Mouse (Mus musculus) CD4-positive, CD25-positive, alpha-beta regulatory T cell (primary cell): ENCODE data around the gene Prdm1. TPM values are rescaled to one million over a fixed set of nuclear protein-coding genes. Genes with fewer than 3 reads are reported as not detected.

Experiments
- polyA plus RNA-seq: library from polyadenylated mRNA; unstranded; fragments of 100-300 nt; shearing (Covaris generic); gene quantifications from one replicate; pipeline ENCODE4 v1.2.1, GENCODE M21; 2017

Prdm1 gene
- 15.7 TPM for polyA plus RNA-seq

DNA sequence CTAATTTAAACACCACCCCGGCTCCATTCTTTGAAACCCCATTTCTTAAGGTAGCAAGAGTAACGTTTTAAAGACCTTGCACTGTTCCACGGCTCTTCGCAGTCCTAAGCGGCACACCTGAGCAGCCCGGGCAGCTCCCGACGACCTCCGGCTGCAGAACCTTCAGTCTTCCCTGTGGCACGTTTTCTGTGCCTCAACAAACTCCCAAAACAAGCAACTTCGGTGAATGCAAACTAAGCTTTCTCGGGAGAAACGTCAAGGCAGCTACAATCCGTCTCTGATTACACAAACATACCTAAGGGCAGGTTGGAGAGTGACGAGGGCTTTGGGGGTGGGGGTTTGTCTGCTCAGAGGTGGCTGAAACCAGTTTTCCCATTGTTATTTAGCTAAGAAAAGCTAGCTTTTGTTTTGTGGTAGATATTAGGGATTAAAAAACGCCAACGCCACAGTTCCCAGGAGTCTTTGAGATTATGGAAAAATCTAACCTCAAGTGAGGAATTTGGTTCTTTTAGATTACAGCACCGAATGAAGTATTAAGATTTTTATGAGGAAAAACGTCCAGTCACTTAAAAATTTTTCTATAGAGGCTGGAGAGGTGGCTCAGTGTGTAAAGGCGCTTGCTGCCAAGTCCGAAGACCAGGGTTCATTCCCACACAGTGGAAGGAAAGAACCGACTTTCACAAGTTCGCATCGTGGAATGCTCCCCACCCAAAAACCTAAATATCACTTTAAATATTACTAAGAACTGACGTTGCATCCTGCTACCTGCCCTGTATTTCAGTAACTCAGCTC lies at the start of gene Prdm1:
Prdm1 (minus strand) TSS at position 211 of the 792 bp plus-strand sequence.

